Mouse (Mus musculus) erythroblast, adult 5-6 weeks (primary cell): ENCODE measurements around the gene Lurap1l. TPM values are rescaled to one million over a fixed set of nuclear protein-coding genes. Genes with fewer than 3 reads are reported as not detected.
"Not testable (repeated sequence)": the region's sequence is repeated elsewhere in the genome, so short reads cannot be mapped to it uniquely, and the experiment has no call there.

Source experiments
- ATAC-seq: replicated peaks from 2 replicates; pipeline ENCODE4 v1.8.0; 2016; ENCODE audit warnings: moderate number of reproducible peaks, mild to moderate bottlenecking, moderate TSS enrichment, inconsistent platforms; ENCODE audit not compliant: poor library complexity, low FRiP score, severe bottlenecking
- total RNA-seq, 2 experiments: library from RNA; stranded (forward) in 1 of 2; stranded (reverse) in 1 of 2; fragments of 150-400 nt in 1 of 2; fragments of 200-764, 138-1000 nt in 1 of 2; gene quantifications; 2 replicates each; pipeline versions ENCODE4 v1.2.3 to v1.2.4; 2015 to 2017; ENCODE audit warnings: low replicate concordance in 2 of 2

The Lurap1l gene
- total RNA-seq, 2 experiments from 2014 or later = not detected

GRCm38 (mm10) chr4:80916695-80917094 is 6.2 kb downstream of the Lurap1l start:
- ATAC-seq = no peak

- not testable (repeated sequence) for ATAC-seq
Observed at GRCm38 (mm10) chr4:80917128-80917527, 6.7 kb downstream of the Lurap1l start.

- ATAC-seq = no peak
Observed at GRCm38 (mm10) chr4:80917812-80918211, 7.4 kb downstream of the Lurap1l start.

- no peak for ATAC-seq
Observed at GRCm38 (mm10) chr4:80918526-80919129, 8.2 kb downstream of the Lurap1l start.

GRCm38 (mm10) chr4:80919217-80919867 is 8.9 kb downstream of the Lurap1l start:
- ATAC-seq = no peak

GRCm38 (mm10) chr4:80921646-80922489 is 11.4 kb downstream of the Lurap1l start:
- no peak for ATAC-seq

- no peak for ATAC-seq
Observed at GRCm38 (mm10) chr4:80922654-80923053, 12.2 kb downstream of the Lurap1l start.

GRCm38 (mm10) chr4:80924815-80925214 is 14.4 kb downstream of the Lurap1l start:
- no peak for ATAC-seq

- no peak for ATAC-seq
Observed at GRCm38 (mm10) chr4:80925752-80926519, 15.5 kb downstream of the Lurap1l start.

GRCm38 (mm10) chr4:80934749-80935148 is 24.3 kb downstream of the Lurap1l start:
- no peak for ATAC-seq

- ATAC-seq = no peak
Observed at GRCm38 (mm10) chr4:80939115-80939514, 28.7 kb downstream of the Lurap1l start.

GRCm38 (mm10) chr4:80940946-80941345 is 30.5 kb downstream of the Lurap1l start:
- no peak for ATAC-seq

- no peak for ATAC-seq
Observed at GRCm38 (mm10) chr4:80941978-80942377, 31.5 kb downstream of the Lurap1l start.

- no peak for ATAC-seq
Observed at GRCm38 (mm10) chr4:80944605-80945004, 34.2 kb downstream of the Lurap1l start.

GRCm38 (mm10) chr4:80949110-80949509 is 38.7 kb downstream of the Lurap1l start:
- no peak for ATAC-seq

GRCm38 (mm10) chr4:80949720-80950119 is 39.3 kb downstream of the Lurap1l start:
- ATAC-seq = no peak

- ATAC-seq = no peak
Observed at GRCm38 (mm10) chr4:80950280-80950781, 39.9 kb downstream of the Lurap1l start.

- ATAC-seq = no peak
Observed at GRCm38 (mm10) chr4:80952653-80953052, 42.2 kb downstream of the Lurap1l start.

- no peak for ATAC-seq
Observed at GRCm38 (mm10) chr4:80955942-80956341, 45.5 kb downstream of the Lurap1l start.

GRCm38 (mm10) chr4:80967526-80967925 is 57.1 kb downstream of the Lurap1l start:
- ATAC-seq = no peak
